Mouse (Mus musculus): Measurements from ENCODE around the gene Blm.

DNA sequence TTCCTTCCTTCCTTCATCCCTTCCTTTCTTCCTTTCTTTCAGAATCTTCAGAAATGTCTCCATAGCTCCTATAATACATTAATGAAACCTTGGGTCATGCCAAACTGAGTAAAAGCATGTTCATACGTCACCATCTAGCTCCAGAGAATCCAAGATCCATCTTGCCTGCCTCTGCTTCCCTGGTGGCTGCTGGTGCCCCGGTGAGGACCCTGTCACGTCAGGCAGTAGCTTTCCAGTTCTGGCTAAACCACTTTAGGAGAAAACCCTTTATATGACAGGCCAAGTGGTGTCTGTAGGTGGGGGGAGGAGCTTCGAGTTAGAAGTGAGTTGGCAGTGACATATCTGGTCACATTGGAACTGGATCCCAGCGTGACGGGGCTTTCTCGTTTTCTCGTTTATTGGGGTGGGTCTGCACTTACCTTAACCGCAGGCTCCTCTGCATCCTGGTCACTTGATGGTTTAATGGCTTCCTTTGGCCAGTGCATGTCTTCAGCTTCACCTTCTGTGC lies 129.7 kb downstream of the Blm start, which contains the start of gene Furin:
- TF ChIP-seq CTCF (IDR thresholded peaks at IDR 0.05; ENCODE audit: extremely low read depth, insufficient read length, insufficient replicate concordance, low read depth, low read length) = no peak
- no peak for TF ChIP-seq POLR2A (IDR thresholded peaks at IDR 0.05; ENCODE audit: low read depth, low read length)
